Mouse (Mus musculus): ENCODE measurements at regions not wholly inside any gene's neighbourhood (a gene's known extent, or its start where the extent isn't known, plus 50 kb on each side); places are given as distances from the start of the nearest gene placed in this dataset.
"Not testable (repeated sequence)": the region's sequence is repeated elsewhere in the genome, so short reads cannot be mapped to it uniquely, and the experiment has no call there.

DNA sequence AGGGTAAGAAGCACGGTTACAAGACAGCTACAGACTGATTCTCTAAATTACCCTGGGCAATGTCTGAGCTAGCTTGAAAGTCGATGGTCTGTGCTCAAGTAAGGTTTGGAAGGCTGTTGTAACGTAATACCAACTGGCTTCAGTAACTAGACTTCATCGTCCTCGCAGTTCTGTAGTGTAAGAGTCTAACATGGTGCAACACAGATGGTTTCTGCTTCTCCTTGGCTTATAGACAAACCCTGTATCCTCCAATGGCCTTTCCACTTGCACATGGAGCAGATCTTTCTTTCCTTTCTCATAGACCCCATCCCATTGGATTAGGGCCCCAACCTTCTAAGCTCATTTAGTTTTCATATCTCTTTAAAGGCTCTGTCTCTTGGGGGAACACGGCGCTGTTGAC lies 160.7 kb downstream of the Enc1 start:
- no peak for DNase-seq (ENCODE audit: low spot score in 2 of 2)

DNA sequence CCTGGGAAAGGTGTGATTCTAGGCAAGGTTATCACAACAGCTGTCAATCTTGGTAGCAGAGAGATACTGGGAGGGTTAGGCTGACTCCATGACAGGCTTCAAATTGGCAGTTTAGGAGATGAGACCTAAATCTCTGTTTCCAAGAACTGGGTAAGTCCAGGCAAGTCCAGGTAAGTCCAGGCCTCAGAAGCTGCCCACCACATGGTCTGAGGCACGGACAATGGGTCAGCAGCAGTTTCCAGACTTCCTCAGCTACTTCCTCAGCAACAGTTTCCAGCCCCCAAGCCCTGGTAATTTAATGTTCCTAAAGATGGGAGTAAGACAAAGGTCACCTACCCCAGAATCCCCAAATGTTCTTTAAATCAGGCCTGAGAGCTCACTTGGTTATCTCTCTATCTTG lies 157.1 kb downstream of the Enc1 start:
- DNase-seq (ENCODE audit: low spot score in 2 of 2) = no peak

DNA sequence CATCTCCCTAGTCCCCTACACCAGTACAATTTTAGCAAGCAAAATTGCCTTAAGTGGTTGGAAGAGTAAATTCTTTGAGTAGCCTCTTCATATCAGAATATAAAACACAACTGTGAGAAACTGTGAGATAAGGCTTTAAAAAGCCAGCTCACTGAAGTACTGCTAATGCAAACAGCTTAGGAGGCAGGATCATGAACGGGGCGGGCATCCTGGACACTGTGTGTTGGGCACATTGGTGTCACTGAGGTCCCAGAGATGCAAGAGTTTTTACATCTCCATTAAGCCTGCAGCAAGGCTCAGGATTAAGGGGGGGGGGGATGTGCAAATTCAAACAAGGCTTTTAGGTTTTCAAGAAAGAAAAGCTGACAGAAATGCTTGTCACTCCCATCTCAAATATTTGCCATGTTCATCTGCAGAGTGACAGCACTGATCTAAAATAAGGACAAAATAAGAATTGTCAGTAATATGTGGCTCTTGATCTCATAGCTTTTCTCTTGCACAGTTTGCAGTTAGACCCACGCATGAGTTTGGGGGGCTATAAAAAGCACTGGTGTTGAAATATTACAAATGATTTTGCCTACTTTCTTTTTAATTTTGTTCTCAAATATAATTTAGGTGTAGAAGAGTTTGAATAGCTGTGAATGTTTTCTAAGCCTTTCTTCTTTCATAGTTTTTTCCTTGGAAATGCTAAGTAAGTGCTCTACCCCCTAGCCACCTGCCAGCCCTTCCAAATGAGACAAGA lies 156.2 kb downstream of the Enc1 start:
- no peak for DNase-seq (ENCODE audit: low spot score in 2 of 2)

DNA sequence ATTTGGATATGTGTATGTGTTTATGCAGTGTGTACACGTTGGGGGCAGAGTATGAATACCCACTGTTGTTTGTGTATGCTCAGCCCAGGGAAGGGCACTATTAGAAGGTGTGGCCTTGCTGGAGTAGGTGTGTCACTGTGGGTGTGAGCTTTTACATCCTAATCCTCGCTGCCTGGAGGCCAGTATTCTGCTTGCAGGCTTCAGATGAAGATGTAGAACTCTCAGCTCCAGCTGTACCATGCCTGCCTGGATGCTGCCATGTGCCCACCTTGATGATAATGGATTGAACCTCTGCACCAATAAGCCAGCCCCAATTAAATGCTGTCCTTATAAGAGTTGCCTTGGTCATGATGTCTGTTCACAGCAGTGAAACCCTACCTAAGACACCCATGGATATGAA lies 155.4 kb downstream of the Enc1 start:
- DNase-seq (ENCODE audit: low spot score in 2 of 2) = not testable (repeated sequence)

DNA sequence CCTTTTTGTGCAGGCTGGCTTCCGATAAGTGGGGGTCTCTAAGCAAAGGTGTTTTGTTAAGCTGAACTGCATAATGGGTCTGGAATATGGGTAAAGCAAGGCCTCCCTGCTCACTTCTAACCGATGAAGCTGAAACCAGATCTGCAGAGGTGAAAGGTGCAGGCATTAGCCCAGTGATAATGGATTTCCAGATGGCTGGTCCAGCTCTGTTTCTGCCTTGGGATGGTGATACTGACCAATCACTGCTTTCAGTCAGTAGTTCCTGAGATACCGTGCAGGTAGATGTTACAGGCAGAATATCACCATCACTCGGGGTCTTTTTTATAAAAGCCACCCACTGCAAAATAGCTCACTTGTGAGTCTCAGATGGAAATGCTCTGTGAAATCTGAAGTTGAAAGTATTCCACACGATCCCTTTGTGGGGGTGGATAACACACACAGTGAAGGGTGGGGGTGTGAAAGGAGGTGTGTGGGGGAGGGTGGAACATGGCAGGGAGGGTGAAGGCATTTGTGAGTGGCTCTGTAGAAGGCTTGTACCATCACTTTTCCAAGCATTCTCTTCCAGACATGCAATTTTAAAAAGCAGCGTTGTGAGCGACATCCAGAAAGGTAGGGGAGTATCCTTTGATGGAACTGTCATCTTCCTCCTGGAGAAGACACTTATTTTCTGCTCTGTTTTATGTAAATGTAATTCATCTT lies 154.0 kb downstream of the Enc1 start:
- no peak for DNase-seq (ENCODE audit: low spot score in 2 of 2)

DNA sequence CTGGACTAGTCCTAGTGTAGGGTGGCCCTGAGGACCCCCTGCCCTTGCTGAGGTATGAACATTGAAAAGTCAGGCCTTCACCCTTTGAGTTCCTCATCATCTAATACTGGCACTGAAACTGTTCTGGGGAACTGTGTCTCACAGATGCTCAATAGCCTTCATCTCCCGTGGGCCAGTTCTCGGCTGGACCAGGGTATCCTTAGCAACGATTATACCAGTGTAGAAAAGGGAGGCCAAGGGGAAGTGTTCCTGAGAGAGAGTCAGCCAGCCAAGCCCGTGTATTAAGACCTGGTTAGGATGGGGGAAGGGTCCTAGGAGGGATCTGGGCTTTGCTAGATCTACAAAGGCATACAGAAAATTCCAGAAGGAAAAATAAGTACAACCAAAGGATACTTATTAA lies 153.2 kb downstream of the Enc1 start:
- DNase-seq (ENCODE audit: low spot score in 2 of 2) = no peak

DNA sequence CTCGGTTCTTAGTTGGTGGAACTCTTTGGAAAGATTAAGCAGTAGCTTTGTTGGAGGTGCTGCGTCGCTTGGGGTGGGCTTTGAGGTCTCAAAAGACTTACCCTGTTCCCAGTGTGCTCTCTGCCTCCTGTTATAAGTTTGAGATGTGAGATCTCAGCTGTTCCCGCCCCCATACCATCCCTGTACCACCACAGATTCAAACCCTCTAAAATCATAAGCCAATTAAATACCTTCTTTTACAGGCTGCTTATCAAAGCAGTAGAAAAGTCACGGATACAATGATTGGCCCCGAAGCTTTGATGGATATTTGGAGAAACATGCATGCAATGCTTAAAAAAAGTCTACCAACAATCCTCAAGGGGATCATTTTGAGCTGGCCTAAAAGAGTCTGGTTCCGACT lies 152.6 kb downstream of the Enc1 start:
- no peak for DNase-seq (ENCODE audit: low spot score in 2 of 2)

DNA sequence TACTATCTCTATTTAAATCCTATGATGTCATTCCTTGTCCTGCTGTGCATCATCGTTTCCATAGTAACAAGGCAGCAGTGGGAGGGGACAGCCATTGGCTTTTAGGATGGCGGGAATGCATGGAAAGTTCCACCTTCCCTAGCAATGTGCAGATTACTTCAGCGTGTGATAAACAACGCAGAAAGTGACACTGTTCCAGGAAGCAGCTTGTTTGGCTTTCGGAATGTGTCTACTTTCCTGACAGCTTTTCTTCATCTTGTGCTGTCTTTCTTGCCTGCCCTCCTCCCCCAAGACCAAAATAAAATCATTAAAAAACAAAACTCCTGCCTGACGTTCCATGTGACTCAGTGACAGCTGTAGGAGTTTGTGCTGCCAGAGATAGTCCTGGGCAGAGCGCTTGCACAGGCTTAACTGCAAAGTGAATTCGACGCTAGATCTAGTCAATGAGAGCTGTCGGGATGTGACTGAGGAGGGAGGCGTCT lies 149.6 kb downstream of the Enc1 start:
- DNase-seq (ENCODE audit: low spot score in 2 of 2) = peak; percentile 51 to 65

DNA sequence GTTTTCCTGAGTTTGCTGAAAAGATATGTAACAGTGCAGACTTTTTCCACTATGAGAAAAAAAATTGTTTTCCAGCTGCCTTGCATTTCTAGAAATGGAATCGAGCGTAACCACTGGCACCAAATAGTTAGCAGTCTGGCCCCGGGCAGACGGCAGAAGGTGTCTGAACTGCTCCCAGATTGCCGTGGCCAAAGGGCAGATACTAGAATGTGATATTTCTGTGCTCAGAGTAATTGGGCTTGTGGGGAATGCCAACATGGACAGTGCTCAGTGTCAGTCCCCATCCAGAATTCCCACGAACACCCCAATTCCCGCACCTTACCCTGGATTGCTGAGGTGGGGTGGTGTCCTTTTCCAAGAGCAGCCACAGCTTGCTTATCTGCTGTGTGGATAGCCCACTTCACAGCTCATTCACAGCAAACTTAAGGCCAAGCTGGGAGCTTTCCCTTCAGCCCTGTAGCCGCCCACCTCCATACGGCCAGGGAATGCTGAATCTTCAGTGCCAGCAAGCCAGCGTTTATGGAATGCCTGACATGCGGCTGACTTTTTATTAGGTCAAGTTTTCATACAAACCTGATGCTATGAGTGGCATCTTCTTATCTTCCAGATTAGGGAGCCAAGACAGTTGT lies 148.1 kb downstream of the Enc1 start:
- DNase-seq (ENCODE audit: low spot score in 2 of 2) = peak; percentile 45 to 70

DNA sequence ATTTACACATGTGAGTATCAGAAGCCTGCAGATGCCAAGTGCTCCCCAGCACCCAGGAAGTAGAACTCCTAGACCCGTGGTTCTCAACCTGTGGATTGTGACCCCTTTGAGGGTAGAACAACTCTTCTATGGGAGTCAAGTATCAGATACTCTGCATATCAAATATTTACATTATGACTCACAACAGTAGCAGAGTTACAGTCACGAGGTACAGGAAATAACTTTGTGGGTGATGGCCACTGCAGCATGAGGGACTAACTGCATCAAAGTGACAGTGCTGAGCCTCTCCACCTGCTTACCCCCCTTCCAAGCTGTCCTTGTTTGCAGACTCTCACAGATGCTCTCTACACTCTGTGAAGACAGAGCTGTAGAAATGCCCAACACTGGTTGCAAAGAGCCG lies 145.6 kb downstream of the Enc1 start:
- DNase-seq (ENCODE audit: low spot score in 2 of 2) = no peak

DNA sequence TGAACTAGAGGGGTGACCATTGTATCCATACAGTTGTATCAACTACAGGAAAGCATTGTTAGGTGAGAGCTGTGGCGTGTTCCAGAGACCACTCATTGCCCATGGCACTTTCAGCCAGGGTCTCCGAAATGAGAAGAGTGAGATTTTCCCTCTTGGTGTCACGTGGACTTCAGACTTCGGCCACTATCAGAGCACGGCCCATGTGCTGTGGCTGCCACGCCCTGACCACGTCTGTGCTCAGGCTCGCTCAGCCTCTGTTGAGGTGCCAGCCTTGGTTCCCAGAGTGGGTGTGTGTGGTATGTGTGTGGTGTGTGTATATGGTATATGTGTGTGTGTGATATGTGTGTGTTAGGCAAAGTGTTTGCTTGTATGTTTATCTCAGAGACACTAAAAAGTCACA lies 144.6 kb downstream of the Enc1 start:
- DNase-seq (ENCODE audit: low spot score in 2 of 2) = no peak

DNA sequence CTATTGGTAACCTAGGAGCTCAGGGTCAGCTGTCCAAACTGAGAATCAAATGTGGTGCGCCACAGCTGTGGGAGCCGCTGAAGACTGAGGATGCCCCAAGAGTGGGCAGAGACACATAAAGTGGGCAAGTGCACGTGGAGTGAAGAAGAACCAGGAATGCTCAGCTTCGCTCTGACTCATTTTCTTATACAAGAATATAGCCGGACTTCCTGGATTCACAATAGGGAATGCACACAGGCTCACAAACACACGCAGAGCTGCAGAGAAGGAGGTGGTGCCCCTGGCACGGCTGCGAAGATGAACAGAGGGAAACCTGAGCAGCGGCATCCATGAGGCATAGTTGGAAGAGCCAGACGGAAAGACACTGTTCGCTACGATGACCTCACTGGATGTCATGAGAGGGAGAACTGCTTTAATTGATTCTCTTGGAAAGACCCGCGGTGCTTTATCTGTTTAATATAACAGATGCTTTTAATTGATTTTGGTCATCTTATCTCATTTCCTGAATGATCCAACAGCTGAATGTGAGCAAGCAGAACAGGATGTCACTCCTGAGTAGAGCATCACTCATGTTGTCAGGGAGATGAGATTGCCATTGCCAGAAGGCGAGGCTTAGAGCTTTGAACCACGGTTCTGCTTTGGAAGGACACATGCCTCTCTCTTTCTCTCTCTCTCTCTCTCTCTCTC lies 143.3 kb downstream of the Enc1 start:
- no peak for DNase-seq (ENCODE audit: low spot score in 2 of 2)

DNA sequence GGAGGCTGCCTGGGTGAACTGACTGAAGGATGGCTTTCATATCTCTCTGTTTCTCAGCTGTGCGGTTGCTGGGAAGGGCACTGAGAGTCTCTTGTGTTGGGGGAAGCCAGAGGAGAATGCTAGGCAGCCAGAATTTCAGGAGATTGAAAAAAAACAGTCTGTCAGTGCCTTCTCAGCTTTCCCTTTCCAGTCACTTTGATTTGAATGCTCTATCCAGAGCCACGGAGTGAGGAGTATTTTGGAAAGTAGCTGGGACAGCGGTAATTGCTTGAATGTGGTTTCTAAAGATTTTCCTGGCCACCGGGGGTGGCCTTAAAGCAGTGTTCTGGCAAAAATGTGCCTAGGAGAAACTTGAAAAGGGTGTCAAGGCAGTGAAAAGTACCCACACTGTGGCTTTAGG lies 142.4 kb downstream of the Enc1 start:
- peak in 1 of 2 experiments; percentile 13 for DNase-seq (ENCODE audit: low spot score in 2 of 2)

DNA sequence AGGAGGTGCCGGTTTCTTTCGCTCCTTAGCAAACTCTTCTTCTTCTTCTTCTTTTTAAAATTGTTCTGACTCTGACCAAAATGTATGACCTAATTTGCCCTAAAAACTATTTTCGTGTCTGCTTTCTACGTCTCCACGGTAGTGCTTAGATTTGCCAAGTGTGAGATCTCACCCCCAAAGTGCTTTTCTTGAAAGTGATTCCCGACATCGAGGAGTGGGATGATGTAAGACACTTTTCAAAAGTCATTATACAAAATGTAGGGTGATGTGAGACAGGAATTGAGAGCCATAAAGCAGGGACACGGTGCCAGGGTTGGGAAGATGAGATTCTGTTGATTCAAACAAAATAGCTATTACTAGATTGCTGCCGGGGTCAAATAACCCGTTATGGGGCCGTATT lies 139.5 kb downstream of the Enc1 start:
- no peak for DNase-seq (ENCODE audit: low spot score in 2 of 2)

DNA sequence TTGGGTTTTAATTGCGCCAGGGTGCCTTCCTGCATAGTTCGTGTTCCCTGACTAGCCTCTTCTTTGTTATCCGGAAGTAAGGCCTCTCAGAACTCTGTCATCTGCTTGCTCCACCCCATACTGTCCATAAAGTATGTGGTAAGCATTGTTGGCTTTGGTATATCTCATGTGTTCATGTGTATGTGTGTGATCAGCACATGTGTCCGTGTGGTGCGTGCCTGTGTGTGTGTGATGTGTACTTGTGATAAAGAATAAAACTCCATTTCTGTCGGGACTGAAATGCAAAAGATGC lies 135.3 kb downstream of the Enc1 start:
- no peak for DNase-seq (ENCODE audit: low spot score in 2 of 2)

DNA sequence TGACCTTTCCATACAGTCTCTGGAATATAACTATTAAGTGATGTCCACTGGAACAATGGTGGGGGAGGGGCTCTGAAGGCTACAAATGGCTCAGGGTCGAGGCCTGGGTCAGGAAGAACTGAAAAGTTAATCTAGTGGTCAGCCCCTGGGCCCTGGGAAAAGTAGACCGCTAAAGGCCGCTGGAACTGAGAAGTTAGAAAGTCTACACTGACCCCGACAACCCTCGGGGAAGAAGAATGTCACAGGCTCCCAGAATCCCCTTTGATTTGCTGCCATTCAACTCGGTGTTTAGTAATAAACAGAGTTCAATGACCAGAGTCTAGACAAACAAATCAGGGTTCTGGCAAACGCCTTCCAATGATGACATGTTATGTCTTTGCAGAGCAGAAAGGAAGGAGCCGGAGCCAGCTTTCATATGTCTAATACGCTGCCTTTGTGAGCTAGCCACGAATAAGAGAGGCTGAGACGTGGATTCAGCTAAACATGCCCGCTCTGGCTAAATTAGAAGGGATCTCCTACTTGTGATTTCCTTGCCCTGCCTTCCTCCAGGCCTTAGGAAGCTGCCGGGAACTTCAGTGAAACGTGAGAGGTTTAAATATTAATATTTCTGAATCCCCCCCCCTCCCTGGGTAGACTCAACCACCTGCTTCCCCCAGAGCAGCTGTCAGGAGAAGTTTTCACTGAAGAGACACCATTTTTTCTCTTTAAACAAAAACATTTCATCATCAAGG lies 134.8 kb downstream of the Enc1 start:
- DNase-seq (ENCODE audit: low spot score in 2 of 2) = no peak

DNA sequence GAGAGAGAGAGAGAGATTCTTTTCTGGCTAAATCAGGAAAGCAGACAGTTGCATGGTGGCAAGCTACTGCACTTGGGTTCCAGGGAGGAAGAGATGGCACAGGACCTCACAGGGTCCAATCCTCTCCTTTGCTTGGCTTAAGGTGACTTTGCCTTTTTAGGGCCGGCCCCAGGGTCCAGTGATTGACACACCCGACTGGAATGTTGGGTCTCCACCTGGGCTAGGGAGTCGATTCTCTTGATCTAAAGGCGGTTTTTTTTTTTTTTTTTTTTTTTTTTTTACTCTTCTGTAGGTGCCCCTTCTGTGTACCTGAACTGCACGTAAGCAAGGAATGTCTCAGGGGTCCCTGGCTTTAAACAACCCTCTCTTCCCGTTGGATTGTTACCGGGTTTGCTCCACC lies 131.4 kb downstream of the Enc1 start:
- no peak for DNase-seq (ENCODE audit: low spot score in 2 of 2)

DNA sequence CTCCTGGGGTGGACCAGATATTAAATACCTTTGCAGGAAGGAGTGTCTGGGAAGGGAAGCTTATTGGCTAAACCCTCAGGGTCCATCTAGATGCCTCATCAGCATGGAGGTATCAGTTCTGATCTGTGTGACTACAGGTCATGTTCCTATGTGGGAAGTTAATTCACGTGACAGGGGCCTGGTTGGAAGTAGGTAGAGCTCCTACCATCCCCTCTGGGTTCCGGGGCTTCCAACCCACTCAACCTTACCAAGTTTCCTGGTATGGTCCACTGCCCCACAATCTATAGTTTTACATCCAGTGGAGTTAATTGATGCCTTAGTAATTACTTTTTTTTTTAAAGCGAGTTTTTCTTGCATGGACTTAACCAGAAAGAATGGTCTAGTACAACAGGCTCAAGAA lies 130.3 kb downstream of the Enc1 start:
- DNase-seq (ENCODE audit: low spot score in 2 of 2) = no peak

DNA sequence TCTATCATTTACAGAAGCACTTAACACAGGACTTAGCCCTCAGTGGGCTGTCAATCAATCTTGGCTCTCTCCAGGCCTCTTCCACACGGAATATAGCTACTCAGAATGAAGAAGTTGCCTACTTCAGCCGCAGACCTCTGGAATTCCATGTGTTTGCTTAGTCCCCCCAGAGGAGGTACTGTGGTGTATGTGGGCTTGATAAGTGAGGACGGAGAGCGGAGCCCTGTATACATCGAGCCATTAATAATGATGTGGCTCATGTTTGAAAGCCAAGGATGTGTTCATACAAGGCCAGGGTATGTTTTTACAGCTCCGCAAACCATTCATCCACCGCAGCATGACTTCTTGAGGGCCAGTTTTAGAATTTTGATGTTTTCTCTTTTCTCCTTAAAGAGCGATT lies 125.8 kb downstream of the Enc1 start:
- no peak for DNase-seq (ENCODE audit: low spot score in 2 of 2)

DNA sequence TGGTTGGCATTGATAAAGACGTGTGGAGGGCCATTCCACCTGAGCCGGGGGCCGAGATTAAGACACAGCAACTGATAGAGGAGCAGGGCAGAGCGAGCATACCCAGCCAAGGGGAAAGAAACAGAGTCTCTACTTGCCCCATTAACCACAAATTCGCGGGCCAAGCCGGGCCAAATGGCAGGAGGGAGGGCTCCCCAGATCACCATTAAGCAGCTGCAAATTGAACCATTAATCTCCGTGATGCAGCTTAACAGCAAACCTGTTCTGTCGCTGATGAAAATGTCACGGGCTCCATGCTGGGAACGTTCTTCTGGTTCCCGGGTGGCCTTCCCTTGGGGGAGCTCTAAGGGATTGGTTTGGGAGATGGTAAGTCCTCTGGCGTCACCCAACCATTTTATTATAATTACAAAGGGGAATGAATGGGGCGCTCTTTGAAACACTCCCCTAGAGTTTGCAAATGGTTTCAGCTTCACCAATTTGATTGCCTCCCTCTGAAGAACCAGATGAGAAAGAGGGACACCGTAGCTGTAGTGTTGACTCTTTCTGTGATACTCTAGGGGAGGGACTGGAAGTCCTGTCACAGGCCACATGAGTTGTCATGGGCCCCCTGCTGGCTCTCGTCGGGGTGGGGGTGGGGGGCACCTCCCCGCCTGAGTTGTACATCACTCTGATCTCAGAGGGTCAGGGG lies 124.8 kb downstream of the Enc1 start:
- no peak for DNase-seq (ENCODE audit: low spot score in 2 of 2)

DNA sequence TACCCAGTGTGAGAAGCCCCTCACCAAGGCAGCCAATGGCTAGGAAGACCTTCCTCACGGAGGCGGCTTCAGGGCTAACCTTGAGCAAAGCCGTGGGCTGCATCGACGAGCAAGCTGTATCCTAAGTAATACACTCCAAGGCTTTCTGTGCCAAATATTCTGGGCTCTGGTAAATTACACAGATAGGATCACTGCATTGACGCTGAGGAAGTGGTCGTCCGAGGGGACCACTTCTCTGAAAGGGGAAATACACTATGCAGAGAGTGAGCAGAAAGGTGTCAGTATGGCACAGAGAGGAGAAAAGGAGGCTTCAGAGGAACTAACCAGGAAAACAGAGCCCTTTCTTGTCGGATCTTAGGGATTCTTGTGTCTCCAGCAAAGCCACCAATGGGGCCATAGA lies 124.1 kb downstream of the Enc1 start:
- DNase-seq (ENCODE audit: low spot score in 2 of 2) = no peak
